Mouse (Mus musculus) hindlimb bud, embryonic 11.5 days (tissue): Measurements from ENCODE around the gene Fancg.
"Not testable (repeated sequence)": the region's sequence is repeated elsewhere in the genome, so short reads cannot be mapped to it uniquely, and the experiment has no call there.

Experiments used
- DNase-seq: peaks from one replicate; pipeline ENCODE4 v3.0.0-alpha.2; 2012; ENCODE audit warnings: low read depth, low spot score; ENCODE audit errors: extremely low spot score

Fancg gene

DNA sequence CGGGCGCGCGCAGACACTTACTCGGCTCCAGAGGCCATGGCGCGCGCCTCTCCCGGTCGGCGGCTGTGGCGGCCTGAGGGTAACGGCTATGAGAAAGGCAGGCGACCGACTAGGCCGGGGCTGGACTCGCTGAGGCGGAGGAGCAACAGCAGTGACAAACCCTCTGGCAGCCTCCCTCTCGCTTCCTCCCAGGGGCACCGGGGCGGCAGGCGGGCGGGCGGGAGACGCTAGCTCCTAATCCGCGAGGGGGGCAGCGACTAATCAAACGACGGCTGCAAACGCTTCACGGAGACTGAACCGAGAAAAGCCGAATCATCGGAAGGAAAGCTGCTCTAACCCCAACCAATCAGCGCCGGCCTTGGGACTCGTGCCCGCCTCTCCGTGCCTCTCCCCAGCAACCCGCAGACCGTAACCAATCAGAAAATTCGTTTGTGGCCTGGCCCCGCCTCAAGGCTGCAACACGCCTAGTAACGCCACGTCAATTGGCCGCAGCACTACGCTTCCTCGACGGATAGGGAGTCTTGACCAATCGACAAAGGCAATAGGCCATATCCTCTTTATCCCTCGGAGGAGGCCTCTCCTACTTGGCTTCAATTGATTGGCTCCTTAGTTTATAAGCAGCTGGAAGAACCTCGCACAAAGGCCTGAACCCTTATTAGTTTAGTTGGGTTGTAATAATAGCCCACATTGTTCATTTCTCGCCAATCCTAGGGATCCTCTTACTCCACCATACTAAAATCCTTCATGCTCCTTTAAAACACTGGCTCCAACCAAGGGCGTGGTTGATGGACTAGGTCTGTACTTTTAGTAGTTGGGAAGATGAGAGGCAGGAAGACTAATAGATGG is 9.9 kb downstream of the Fancg start, which contains the start of gene Vcp:
Gene Vcp (minus strand): TSS at position 367 of the 846 bp plus-strand sequence.
- peak; percentile 90 for DNase-seq

DNA sequence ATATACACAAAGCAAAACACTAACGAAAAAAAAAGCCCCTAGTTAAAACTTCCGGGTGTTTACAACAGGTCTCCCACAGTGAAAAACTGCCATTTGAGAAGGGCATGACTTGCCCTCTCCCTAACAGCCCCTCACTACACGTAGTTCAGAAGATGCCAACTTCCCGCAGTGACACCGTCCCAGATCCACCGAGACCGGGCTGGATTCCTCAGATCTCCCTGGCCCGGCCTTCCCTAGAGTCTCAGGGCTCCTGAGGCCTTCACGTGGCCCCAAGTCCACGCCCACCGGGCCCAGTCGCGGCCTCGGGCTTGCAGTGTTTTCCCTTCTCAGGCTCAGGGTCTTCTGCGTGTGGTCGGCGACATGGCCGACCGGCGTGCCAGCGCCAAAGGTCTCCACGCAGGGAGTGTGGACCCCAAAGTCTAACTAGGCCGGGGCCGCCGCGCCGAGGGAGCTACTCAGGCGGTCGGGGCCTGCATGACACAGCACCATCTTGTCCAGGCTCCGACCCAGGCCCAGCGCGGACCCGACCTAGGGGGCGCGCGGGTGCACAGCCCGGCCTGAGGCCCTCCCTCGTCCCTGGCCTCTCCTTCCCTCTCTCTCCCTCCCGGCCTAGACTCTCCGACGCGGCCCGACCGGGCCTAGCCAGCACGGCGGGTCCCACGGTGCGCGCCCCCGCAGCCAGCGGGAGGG is 10.7 kb downstream of the Fancg start:
- no peak for DNase-seq

DNA sequence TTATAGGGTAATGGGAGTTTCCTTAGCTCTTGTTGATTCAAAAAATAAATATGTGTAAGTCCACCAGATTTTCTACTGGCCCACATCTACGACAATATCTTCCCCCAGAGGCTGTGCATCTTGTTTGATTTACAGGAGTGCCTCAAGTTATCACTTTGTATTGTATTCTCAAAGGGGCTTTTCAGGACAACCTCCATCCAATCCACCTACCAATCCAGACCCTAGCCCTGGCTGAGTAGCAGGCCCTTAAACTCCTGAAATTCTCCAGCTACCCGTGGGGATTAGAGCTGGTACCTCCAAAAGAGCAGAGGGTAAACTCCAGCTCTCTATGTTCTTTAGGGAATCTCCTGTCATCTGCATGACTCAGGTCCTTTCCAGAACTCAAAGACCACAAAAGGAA is 12.3 kb downstream of the Fancg start:
- DNase-seq = no peak

DNA sequence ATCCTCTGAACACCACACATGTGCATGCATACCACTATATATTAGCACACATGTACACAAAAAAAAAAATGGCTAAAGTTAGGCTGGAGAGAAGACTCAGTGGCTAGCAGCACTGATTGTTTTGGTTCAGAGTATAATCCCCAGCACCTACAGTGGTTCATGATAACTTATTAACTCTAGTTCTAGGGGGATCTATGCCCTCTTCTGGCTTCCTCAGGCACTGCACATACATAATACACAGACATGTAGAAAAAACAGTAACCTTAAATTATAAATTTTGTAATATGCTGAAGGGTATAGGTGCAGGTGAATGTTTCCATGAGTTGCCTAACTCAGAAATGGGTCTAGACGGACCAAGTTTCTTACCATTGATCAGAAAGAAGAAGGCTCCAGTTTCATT is 22.0 kb downstream of the Fancg start:
- no peak for DNase-seq

DNA sequence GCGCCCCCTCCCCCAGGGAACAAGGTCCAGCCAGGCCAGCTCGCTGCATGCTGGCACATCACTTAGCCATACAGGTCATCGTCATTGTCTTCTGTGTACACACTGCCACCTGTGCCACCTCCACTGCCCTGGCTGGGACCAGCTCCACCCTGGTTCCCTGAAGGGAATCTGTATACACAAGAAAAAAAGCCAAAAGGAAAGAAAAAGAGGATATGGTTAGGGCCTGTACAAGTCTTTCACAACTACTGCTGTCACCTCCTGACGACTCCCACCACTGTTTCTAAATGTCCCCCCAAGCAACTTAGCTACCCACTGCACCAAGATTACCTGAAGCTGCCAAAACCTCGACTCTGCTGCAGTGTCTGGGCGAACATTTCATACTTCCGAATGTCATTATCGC is 29.8 kb downstream of the Fancg start:
- not testable (repeated sequence) for DNase-seq

DNA sequence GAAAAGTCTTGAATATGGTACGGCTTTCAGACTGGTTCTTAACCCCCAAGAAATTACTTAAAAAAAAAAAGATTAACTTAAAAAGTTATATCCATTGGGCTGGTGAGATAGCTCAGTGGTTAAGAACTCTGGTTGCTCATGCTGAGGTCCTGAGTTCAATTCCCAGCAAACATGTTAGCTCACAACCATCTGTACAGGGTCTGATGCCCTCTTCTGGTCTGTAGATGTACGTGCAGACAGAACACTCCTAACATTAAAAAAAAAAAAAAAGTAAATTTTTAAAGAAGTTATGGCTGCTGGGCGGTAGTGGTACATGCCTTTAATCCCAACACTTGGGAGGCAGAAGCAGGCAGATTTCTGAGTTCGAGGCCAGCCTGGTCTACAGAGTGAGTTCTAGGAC is 32.2 kb downstream of the Fancg start:
- DNase-seq = no peak

DNA sequence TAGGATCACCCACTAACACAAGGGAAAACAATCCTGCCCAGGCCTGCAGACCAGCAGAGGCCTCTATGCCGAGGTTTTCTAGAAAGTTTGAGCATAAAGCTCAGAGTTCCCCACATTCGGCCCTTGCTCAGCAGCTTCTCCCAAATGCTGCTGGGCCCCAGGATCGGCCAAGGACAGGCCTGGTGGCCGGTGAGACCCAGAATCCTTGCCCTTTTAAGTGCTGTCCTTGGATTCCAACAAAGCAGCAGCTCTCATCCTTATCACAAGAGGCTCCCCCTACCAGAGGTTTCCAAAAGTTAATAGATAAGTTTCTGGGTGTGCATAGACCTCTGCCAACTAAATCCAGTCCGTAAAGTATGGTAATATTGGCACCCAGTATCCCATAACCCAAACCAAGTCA is 36.4 kb downstream of the Fancg start:
- no peak for DNase-seq

DNA sequence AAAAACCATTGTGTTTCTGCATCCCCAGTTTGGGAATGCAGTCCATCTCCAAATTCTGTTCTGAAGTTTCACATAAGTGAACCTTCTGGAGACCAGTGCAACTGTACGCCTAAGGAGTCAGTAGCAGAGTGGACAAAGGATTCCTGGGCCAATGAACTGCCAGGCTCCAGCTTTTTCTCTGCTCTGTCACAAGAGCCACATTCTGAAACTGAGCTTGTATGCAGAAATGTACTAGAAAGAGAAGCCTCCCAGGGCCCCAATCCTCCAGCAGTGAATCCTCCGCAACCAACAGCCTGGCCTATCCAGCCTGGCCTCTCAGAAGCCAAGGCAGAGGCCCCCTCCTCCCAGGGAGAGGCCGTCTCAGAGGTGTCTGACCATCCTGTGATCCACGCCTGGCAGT is 37.4 kb downstream of the Fancg start:
- DNase-seq = no peak

DNA sequence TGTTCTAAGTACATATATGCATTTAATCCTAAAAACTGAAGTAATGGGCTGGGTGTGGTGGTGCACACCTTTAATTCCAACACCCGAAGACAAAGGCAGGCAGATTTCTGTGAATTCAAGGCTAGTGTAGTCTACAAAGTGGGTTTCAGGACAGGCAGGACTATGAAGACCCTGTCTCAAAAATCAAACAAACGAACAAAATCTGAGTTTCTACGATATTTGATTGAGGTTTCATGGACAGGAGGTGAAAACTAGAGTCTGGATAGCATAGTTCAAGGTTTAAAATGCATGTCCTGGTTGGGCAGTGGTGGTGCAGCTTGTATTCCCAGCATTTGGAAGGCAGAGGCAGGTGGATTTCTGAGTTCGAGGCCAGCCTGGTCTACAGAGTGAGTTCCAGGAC is 41.0 kb downstream of the Fancg start, which contains the start of gene 1700022I11Rik:
Gene 1700022I11Rik (plus strand): TSS at position 301 of the 400 bp plus-strand sequence.
- no peak for DNase-seq

DNA sequence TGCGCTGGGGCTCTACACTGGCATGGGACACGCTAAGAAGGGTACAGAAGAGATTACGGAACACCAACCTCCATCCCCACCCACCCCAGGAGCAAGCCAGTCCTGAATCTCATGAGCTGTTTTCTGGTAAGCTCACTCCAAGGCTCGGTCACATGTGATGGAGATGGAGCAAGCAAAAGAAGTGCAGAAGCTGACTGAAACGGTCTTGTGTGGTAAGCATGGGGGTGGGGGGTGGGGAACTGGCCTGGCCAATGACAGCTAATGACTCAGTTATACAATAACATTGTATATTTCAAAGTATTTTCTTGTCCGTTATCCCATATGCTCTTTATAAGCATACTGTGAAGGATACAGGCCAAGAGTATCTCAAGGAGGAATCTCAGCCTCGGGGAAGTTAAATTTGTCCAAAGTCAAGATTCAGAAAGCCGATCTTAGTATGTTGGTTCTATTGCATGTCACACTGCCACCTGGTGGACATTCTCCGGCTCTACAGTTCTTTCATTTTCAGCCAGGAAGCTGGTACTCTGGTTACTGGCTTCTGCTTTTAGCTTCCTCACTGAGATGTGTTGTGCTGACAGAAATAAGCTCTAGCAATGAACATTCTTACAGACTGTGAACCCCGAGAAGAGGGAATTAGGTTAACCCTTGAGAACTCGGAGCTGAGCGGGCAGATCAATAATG is 45.1 kb downstream of the Fancg start:
- no peak for DNase-seq

DNA sequence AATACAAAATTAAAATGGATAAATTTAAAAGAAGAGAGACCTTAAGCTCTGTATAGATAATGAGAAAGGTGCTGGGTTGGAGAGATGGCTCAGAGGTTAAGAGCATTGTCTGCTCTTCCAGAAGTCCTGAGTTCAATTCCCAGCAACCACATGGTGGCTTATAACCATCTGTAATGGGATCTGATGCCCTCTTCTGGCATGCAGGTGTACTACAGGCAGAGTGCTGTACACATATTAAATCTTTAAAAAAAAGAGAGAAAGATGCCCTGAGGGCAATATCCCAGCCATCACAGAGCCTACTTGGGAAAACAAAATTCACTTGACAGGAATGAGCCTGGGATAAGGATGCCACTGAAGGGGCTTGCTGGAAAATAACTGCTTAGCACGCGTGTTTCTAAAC is 46.8 kb downstream of the Fancg start:
- no peak for DNase-seq

DNA sequence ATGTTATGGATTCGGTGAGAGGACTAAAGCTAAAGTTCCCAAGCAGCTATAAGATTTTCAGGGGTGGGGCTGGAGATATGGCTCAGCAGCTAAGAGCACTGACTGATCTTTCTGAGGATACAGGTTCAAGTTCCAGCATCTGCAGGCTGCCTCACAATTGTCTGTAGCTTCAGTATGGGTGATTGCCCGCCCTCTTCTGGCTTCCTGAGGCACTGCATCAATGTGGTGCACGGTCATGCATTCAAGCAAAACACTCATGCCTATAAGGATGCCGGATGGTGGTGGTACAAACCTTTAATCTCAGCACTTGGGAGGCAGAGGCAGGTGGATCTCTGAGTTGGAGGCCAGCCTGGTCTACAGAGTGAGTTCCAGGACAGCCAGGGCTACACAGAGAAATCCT is 48.7 kb downstream of the Fancg start:
- DNase-seq = no peak

DNA sequence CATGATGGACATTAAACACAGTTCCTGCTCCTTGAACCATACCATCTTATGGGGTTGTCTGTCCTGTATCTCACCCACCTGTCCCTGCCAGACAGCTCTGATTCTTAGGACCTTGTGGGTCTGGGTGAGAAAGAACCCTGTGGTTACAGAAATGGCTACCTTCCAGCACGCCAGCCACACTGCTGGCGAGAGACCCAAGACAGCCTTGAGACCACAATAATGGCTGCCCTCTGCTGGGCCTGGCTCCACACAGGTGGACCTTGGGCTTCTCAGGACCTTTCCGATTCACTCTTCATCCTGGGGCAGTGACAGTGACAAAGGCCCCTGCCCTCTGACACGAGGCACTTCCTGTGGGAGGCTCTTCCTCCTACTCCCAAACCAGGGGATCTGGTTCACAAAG is 50.9 kb downstream of the Fancg start:
- DNase-seq = no peak

DNA sequence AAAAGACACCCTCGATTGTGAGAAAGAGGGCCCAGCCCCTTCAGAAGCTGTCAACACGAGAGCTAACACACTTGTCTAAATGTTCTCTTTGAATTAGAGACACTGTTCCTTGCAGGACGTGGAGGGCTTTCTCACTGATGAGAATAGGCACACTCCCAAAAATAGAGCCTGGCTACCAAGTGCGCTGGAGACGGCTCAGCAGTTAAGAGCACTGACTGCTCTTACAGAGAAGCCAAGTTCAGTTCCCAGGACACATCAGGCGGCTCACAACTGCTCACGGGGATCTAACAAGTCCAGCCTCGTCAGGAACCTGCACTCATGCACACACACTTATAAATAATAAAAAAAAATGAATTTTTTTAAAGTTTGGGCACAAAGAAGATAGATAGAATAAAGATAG is 51.4 kb downstream of the Fancg start:
- no peak for DNase-seq

DNA sequence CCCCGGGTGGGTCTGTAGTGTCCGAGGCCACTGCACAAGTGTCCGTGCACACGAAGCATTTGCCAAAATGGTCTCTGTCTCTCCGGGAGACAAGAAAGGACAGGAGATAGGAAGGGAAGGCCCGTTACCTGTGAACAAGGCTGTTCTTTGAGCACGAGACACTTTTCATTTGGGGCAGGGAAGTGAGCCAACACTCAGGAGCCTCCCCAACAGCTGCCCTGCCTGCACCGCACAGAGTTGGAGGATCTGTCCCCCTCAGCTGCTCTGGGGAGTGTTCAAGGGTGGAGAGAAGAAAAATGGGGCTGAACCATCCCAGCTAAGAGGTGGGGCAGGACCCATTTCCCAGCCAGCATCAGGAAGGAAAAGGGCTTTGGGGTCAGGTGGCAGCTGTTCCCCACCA is 52.3 kb downstream of the Fancg start:
- no peak for DNase-seq

DNA sequence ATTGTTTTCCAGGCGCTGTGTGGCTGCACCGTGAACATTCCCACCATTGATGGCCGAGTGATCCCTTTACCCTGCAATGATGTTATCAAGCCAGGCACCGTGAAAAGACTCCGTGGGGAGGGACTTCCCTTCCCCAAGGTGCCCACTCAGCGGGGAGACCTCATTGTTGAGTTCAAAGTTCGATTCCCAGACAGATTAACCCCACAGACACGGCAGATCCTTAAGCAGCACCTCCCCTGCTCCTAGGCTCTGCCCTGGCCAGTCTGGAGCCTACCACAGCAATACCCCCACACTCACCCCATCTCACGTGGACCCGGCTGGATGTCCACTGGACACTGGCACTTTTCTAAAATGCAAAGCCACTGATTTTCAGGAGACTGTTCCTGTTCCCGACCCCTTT is 53.0 kb downstream of the Fancg start:
- no peak for DNase-seq

DNA sequence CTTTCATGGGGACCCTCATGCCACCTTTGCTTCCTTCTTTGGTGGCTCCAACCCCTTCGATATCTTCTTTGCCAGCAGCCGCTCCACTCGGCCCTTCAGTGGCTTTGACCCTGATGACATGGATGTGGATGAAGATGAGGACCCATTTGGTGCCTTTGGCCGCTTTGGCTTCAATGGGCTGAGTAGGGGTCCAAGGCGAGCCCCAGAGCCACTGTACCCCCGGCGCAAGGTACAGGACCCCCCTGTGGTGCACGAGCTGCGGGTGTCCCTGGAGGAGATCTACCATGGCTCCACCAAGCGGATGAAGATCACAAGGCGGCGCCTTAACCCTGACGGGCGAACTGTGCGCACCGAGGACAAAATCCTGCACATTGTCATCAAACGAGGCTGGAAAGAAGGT is 53.7 kb downstream of the Fancg start:
- no peak for DNase-seq

DNA sequence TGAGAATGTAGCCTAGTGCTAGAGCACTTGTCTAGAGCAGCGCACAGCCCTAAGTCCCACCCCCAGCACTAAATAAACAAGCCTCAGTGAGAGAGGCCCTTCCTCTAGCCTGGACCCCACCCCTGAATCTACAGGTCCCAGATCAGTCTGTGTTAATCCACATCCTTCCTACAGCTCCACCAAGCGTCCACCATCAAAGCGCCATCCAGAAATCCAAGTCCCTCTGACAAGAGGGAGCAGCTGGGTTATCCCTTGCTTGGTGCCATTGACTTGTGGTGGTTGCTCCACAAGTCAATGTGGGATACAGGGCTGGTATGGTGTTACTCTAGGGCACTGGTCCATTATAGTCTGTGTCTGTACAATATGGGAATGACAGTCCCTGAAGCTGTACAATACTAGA is 55.1 kb downstream of the Fancg start:
- DNase-seq = no peak

DNA sequence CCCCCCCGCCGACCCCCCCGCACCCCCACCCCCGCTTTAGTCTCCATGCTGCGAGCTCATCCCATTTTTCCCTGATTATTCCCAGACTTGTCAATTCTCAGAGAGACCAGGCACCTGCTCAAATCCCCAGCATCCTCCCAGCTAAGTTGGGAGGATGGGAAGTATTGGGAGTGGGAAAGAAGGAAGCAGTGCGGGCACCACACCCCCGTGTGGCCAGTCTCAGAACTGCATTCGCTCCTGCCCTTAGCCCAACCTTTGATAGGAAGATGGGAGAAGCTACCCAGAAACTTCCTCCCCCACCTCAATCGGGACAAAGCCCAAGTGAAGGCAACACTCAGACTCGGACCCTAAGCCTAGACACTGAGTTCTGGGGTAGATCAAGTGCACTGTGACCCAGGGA is 56.0 kb downstream of the Fancg start:
- DNase-seq = no peak

DNA sequence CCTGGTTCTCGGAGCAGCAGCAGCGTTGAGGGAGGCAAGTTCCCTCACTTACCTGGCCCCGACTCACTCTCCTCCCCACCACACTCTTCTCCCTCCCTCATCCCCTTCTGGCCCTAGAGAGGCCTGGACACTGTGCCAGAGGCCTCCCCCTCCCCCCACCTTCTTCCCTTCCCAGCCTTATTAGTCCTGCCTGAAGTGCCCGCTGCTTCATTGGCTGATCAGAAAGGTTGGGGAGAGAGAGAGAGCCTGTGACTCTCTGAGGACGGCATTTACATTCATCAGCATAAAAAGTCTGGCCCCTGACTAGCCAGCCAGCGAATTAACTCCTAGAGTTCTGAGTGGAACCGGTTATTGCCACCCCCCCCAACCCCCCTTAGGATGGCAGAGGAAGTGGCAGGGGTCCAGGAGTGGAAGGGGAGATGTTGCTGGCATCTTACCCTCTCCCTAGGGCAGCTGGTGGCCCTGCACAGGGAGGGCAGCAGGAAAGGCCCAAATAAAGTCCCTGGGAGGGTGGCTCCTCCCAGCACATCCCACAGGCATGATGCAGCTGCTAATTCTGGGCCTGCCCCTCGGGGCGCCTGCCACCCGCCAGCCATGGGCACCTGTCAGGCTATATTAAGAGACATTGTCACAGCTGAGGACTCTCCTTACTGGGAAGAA is 56.7 kb downstream of the Fancg start:
- no peak for DNase-seq

DNA sequence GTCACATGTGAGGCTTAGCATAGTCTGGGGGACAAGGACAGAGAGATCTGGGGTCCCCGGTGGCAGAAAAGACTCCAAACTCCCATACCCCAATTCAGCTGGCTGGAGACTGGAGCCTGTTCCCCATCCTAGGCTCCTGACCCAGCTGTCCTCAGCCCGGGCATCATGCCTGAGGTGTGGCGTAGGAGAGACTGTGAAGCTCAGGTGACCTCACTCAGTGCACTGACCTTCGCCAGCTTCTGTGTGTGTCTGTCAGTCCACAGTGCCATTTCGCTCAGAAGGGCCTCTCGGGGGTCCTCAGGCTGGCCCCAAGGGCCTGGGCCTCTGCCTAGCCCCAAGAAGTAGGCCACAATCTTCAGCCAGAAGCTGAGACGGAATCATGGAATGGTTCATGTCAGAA is 57.7 kb downstream of the Fancg start:
- no peak for DNase-seq
